Mouse (Mus musculus) ES-Bruce4 (cell line): ENCODE results near the gene Arhgef2.

Source experiments
- CTCF ChIP-seq: IDR thresholded peaks from one replicate; pipeline ENCODE4 v1.8.1; 2011; ENCODE audit warnings: low read depth, low read length
- EP300 ChIP-seq: IDR thresholded peaks from 2 replicates; pipeline ENCODE4 v1.6.1; 2011; ENCODE audit warnings: low read depth, low read length; ENCODE audit not compliant: insufficient read depth

DNA sequence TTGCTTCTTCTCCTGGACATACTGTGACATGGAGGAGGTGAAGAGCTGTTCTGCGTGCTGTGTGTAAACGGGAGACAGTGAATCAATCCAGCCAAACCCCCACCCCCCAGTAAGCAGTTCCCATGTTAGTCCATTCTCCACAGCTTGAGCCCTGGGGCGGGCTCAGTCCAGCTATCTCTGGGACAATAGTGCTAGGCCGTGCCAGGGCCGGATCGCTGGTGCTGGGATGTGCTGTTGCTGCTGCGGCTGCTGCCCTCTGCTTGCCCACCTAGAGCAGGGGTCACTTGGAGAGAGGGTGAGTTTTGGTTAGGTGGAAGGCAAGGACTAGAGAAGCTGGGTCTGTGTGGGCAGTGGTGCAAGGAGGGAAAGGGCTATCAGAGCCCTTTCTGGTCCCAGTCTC lies 20.6 kb downstream of the Arhgef2 start:
- TF ChIP-seq CTCF (no peak), EP300 (no peak)
